Mouse (Mus musculus): Measurements from ENCODE around the gene Rnpepl1.

Rnpepl1 gene

GRCm38 (mm10) chr1:92906779-92907631 lies 3.6 kb upstream of the Rnpepl1 start, which contains the start of gene Dusp28:
Gene Dusp28, plus strand, starts transcription at chr1:92906981.
- DNase-seq (ENCODE audit: low spot score) = peak; percentile 95

- DNase-seq (ENCODE audit: low spot score) = no peak
Measured at GRCm38 (mm10) chr1:92907632-92908360, 2.8 kb upstream of the Rnpepl1 start.

DNA sequence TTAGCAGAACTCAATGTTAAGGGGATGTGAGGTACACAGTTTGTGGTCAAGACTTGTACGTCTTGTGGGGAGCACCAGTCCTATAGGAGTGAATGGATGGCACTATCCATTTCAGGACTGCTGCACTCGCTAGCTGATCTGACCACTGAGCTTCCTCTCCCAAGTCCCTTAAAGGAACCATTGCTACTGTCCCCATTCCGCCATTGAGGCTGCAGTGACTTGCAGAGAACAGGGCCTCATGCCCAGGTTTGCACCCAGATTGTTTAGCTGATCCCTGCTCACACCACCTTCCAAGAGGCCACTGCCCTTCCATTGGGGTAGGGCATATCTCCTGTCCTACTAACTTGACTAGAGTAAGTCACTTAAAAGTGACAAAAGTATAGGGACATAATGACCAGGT lies 1.9 kb upstream of the Rnpepl1 start:
- DNase-seq (ENCODE audit: low spot score) = no peak

GRCm38 (mm10) chr1:92909068-92909467 lies 1.5 kb upstream of the Rnpepl1 start:
- DNase-seq (ENCODE audit: low spot score) = no peak

GRCm38 (mm10) chr1:92910925-92911720 lies 540 bp downstream of the Rnpepl1 start:
- peak; percentile 29 for DNase-seq (ENCODE audit: low spot score)

GRCm38 (mm10) chr1:92911721-92912138 lies 1.1 kb downstream of the Rnpepl1 start:
- DNase-seq (ENCODE audit: low spot score) = no peak

GRCm38 (mm10) chr1:92912286-92912685 lies 1.7 kb downstream of the Rnpepl1 start:
- no peak for DNase-seq (ENCODE audit: low spot score)

DNA sequence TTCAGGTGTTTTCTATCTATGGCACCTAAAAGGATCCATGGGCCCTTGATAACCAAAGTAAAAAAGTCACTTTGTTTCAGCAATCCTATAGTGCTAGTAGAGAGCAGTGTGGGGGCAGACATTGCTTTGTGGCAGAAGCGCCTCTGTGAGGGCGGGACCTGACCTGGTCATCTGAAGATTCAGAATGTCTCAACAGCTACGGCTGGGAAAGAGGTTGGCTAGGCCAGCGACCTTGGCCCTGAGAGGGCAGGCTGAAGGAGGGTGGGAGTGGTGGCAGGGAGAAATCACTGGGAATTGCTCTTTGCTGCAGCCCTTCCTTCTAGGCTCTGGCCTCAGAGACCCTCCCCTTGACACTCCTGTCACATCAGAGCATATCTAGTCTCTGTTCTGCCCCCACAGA lies 3.7 kb downstream of the Rnpepl1 start:
- no peak for DNase-seq (ENCODE audit: low spot score)

- no peak for DNase-seq (ENCODE audit: low spot score)
Measured at GRCm38 (mm10) chr1:92914993-92915392, 4.4 kb downstream of the Rnpepl1 start.

DNA sequence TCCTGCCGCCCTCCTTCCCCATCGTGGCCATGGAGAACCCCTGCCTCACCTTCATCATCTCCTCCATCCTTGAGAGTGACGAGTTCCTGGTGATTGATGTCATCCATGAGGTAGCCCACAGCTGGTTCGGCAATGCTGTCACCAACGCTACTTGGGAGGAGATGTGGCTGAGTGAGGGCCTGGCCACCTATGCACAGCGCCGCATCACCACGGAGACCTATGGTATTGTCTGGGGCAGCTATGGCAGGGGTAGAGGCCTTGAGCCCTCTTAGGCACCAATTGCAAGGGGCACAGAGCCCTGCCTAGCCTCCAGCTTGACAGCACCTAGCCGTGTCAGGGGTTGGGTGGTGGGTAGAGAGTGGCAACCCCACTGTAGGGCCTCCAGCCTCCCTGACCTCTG lies 6.1 kb downstream of the Rnpepl1 start:
- DNase-seq (ENCODE audit: low spot score) = no peak

GRCm38 (mm10) chr1:92919151-92919550 lies 8.6 kb downstream of the Rnpepl1 start:
- DNase-seq (ENCODE audit: low spot score) = no peak

DNA sequence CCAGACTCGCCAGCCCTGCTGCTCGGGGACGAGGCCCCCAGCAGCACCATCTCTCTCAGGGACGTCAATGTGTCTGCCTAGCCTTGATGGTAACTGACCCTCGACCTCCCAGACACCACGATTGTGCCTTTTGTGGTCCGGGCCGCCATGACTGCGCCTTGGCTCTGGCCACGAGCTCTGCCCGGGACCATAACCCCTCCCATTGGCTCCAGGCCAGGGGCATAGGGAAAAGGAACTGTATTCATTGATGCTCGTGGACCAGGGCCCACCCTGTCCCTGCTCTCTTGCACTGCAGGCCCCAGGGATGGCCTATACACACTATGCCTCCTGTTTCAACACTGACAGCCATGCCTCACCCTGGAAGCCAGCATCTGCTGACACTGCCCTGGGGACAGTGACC lies 9.2 kb downstream of the Rnpepl1 start:
- no peak for DNase-seq (ENCODE audit: low spot score)

- no peak for DNase-seq (ENCODE audit: low spot score)
Measured at GRCm38 (mm10) chr1:92920474-92921200, 10.1 kb downstream of the Rnpepl1 start.

GRCm38 (mm10) chr1:92921496-92921895 lies 10.9 kb downstream of the Rnpepl1 start:
- no peak for DNase-seq (ENCODE audit: low spot score)

DNA sequence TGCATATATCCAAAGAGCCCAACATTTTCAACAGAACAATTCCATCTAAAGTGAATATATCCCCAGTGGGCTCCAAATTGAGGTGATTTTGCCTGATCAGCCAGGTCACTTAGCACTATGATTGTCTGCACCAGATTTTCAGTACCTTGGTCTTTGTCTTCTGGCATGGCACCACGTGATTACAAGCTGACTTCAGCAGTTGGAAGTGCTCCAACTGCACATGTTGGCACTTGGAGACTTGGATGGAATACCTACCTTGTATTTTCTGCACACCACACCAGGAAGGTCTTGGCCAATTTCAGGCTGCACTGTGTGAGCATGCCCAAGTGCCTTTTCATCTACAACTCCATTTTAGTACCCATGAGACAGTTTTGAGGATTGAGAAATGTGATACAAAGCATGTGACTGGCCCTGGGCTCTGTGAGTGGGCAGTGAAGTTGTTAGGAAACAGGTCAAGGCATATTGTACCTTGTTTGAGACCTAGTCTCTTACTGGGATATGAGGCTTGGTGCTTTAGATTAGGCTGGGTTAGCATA lies 19.7 kb downstream of the Rnpepl1 start:
- DNase-seq (ENCODE audit: low spot score) = no peak

DNA sequence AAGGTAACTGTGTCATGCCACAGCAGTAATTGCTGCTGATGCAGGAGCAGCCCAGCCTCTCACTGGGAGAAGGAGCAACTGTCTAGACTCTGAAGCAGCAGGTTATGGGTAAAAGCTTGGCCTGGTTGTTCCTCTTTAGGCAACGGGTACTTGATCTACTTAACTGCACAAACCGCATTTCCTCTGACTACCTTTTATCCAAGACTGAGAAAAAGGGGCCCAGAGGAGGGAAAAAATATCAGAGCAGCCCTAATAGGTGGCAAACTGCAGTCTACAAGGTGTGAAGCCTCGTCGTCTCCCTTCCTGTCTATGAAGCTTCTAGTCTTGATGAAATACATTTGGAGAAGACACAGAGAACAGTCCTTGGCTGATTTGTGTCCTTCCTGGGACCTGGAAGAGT lies 23.0 kb downstream of the Rnpepl1 start:
- no peak for DNase-seq (ENCODE audit: low spot score)

DNA sequence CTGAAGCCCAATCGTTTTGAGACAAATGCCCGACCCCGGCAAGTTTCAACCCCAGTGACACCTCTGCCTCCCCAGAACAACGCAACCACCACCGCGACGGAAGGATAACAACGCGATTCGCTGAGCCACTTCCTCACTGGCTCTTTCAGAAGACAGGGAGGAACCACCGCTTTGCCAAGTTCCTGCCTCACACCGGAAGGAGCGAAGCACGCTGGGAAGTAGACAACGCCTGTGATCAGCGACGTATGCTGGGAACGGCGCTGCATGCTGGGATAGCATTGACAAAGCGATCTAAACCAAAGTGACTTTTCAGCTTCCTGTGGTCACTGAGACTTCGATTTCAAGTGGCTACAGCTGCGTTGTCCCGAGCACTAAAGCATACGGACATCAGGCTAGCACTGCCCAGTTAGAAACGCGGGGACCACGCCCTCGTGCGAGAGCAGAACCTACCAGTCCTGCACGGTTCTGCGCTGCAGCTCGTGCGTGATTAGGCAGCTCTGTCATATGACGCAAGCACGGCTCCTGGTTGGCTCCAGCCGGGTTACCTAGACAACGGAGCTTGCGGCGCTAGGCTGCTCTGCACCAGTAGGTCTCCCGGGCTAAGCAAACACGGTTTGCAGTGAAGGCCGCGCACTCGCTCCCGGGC lies 23.7 kb downstream of the Rnpepl1 start, which contains the start of gene Capn10:
Gene Capn10 (plus strand): TSS at position 195 of the 646 bp plus-strand sequence.
- DNase-seq (ENCODE audit: low spot score) = peak; percentile 96

DNA sequence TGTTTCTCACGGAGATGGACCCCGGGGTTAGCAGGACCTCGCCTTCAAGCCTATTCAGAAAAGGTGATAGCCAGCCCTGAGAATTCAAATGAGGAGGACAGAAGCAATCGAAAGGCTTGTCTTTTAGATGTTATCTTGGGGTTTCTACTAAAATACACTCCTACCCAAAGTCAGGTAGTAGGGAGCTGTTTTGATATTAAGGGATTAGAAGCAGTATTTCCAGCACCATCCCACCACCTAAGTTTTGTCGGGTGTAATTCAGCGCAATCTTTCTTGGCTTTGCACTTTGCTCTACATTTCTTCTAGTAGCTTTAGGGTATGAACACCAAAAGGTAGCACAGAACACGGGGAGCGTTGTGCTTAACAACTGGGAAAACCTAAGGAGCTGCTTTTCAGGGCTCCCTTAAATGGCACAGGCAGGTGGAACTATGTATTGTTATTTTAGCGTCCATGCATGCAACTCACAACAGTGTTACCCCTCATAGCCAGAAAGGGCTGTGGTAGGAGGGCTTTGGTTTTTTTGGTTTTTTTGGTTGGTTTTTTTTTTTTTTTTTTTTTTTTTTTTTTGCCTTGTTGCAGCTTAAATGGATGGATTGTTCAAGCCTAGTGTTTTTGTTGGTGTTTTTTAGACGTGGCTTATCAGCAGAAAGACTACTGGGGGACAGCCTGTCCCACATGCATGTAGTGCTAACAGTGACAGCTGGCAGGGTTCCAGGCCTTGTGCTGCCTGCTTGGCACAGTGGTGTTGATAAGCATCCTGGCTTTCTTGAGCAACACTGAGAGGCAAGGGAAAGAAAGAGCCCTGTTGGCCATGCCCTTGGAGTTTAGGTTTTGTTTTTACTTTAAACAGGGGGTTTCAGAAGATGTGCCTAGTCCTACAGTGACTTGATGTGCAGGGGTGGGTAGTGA lies 24.7 kb downstream of the Rnpepl1 start:
- no peak for DNase-seq (ENCODE audit: low spot score)

GRCm38 (mm10) chr1:92935977-92936376 lies 25.4 kb downstream of the Rnpepl1 start:
- DNase-seq (ENCODE audit: low spot score) = no peak

DNA sequence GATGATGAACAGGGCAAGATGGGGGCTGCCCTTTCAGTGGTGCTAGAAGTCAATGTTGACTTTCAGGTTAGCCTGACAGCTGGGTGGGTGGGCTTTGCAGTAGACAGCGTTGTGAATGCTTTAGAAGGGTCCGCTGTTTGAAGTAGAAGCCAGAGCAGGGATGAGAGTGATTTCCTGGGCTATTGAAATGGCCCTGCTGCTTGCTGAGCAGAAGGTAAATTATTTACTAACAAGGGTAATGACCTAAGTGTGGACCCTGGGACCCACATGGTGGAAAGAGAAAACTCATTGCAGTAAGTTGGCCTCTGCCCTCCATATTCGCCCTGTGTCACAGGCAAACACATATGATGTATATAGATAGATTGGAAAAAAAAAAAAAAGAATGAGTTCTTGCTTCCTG lies 25.9 kb downstream of the Rnpepl1 start:
- no peak for DNase-seq (ENCODE audit: low spot score)
